Mouse (Mus musculus) intestine, embryonic 15.5 days (tissue): ENCODE measurements around the gene Fbxo34. TPM values are rescaled to one million over a fixed set of nuclear protein-coding genes. Genes with fewer than 3 reads are reported as not detected.
"Not testable (repeated sequence)": the region's sequence is repeated elsewhere in the genome, so short reads cannot be mapped to it uniquely, and the experiment has no call there.

ENCODE experiments used
- ATAC-seq: fragments of 200-750 bp; cut with Nextera tagmentation; 2 replicates; pipeline ENCODE4 v1.8.0; 2017; ENCODE audit warnings: moderate TSS enrichment, moderate library complexity
- H3K27ac ChIP-seq: fragments of 300-500 bp; sonication (generic); 2 replicates; pipeline ENCODE4 v1.5.1; 2015; ENCODE audit warnings: mild to moderate bottlenecking, inconsistent platforms
- H3K27me3 ChIP-seq: fragments of 300-500 bp; sonication (generic); replicated peaks from 2 replicates; pipeline ENCODE4 v1.6.1; 2015; ENCODE audit warnings: inconsistent platforms
- H3K36me3 ChIP-seq: fragments of 300-500 bp; sonication (generic); 2 replicates; pipeline ENCODE4 v1.6.1; 2015; ENCODE audit warnings: inconsistent platforms
- H3K4me1 ChIP-seq: fragments of 300-500 bp; sonication (generic); replicated peaks from 2 replicates; pipeline ENCODE4 v1.6.1; 2015; ENCODE audit warnings: inconsistent platforms
- H3K4me2 ChIP-seq: fragments of 300-500 bp; sonication (generic); replicated peaks from 2 replicates; pipeline ENCODE4 v1.6.1; 2015; ENCODE audit warnings: mild to moderate bottlenecking, inconsistent platforms
- H3K4me3 ChIP-seq: fragments of 300-500 bp; sonication (generic); replicated peaks from 2 replicates; pipeline ENCODE4 v1.5.1; 2015; ENCODE audit warnings: inconsistent platforms
- H3K9ac ChIP-seq: fragments of 300-500 bp; sonication (generic); 2 replicates; pipeline ENCODE4 v1.6.1; 2015; ENCODE audit warnings: inconsistent platforms
- H3K9me3 ChIP-seq: fragments of 300-500 bp; sonication (generic); 2 replicates; pipeline ENCODE4 v1.6.1; 2016; ENCODE audit warnings: inconsistent platforms
- WGBS: fragments of 180-500 bp; shearing (Covaris S2); methylation state at CpG from one replicate; pipeline ENCODE4 v1.1.7; 2015; 5-methylcytosine and 5-hydroxymethylcytosine counted together
- polyA plus RNA-seq: library from polyadenylated mRNA; unstranded; fragments of >200 nt; fragmentation: Nextera tagmentation; extraction: Ambion mirVana; gene quantifications from 2 replicates; pipeline ENCODE4 v1.2.1, GENCODE M21; 2015

Fbxo34 gene
- polyA plus RNA-seq, 1 experiment from 2014 or later: 22.1 TPM

GRCm38 (mm10) chr14:47544286-47544685 is 94.1 kb downstream of the Fbxo34 start:
- H3K4me2 ChIP-seq: no peak overlapping the region
- no peaks in the 10 kb centered on the region for H3K9me3 ChIP-seq
- 84% methylated on average over 5 of the region's 5 CpGs for WGBS

GRCm38 (mm10) chr14:47544877-47545276 is 94.7 kb downstream of the Fbxo34 start:
- Histone ChIP-seq H3K27me3 (no peaks in the 10 kb centered on the region), H3K4me1 (no peaks in the 10 kb centered on the region), H3K4me3 (no peak overlapping the region), H3K27ac (no peak overlapping the region), H3K4me2 (no peak overlapping the region), H3K9me3 (no peaks in the 10 kb centered on the region), H3K9ac (no peak overlapping the region), H3K36me3 (peaks cover 38% of the 10 kb centered on the region)
- whole genome bisulfite sequencing: 89% methylated on average over 4 of the region's 4 CpGs
- ATAC-seq: no peak

More at GRCm38 (mm10) chr14:47544286-47544685, 94.1 kb downstream of the Fbxo34 start:
- Histone ChIP-seq H3K27me3 (no peaks in the 10 kb centered on the region), H3K36me3 (peaks cover 36% of the 10 kb centered on the region), H3K27ac (no peak overlapping the region), H3K9ac (no peak overlapping the region), H3K4me1 (no peaks in the 10 kb centered on the region), H3K4me3 (no peak overlapping the region)
- ATAC-seq: no peak

GRCm38 (mm10) chr14:47551668-47552067 is 101.4 kb downstream of the Fbxo34 start:
- Histone ChIP-seq H3K36me3 (peaks cover 27% of the 10 kb centered on the region), H3K27me3 (no peaks in the 10 kb centered on the region), H3K27ac (no peak overlapping the region), H3K4me3 (no peak overlapping the region), H3K4me1 (no peaks in the 10 kb centered on the region), H3K4me2 (no peak overlapping the region), H3K9me3 (no peaks in the 10 kb centered on the region), H3K9ac (no peak overlapping the region)
- ATAC-seq: no peak
- WGBS: 93% methylated on average over 6 of the region's 6 CpGs

- no peak overlapping the region for H3K4me3 ChIP-seq
- H3K9me3 ChIP-seq: no peaks in the 10 kb centered on the region
- peaks cover 13% of the 10 kb centered on the region for H3K36me3 ChIP-seq
- 86% methylated on average over 2 of the region's 2 CpGs for WGBS
- no peaks in the 10 kb centered on the region for H3K27me3 ChIP-seq
- H3K27ac ChIP-seq: no peak overlapping the region
- ATAC-seq: no peak
- H3K4me2 ChIP-seq: no peak overlapping the region
- no peak overlapping the region for H3K9ac ChIP-seq
- no peaks in the 10 kb centered on the region for H3K4me1 ChIP-seq
Observed at GRCm38 (mm10) chr14:47553380-47553779, 103.2 kb downstream of the Fbxo34 start.

GRCm38 (mm10) chr14:47554236-47554635 is 104.0 kb downstream of the Fbxo34 start:
- Histone ChIP-seq H3K9ac (no peak overlapping the region), H3K4me2 (no peak overlapping the region), H3K4me1 (no peaks in the 10 kb centered on the region), H3K27me3 (no peaks in the 10 kb centered on the region), H3K4me3 (no peak overlapping the region), H3K36me3 (peaks cover 6% of the 10 kb centered on the region; the same call in 1 of the 2 replicates), H3K9me3 (no peaks in the 10 kb centered on the region), H3K27ac (no peak overlapping the region)
- WGBS: 90% methylated on average over 4 of the region's 4 CpGs
- ATAC-seq: no peak

- Histone ChIP-seq H3K9me3 (no peaks in the 10 kb centered on the region), H3K4me3 (no peak overlapping the region), H3K27me3 (no peaks in the 10 kb centered on the region), H3K36me3 (peaks cover 4% of the 10 kb centered on the region; the same call in 1 of the 2 replicates), H3K27ac (no peak overlapping the region), H3K4me2 (no peak overlapping the region), H3K4me1 (no peaks in the 10 kb centered on the region), H3K9ac (no peak overlapping the region)
- WGBS: 95% methylated on average over 5 of the region's 5 CpGs
- ATAC-seq: no peak
Observed at GRCm38 (mm10) chr14:47555225-47555624, 105.0 kb downstream of the Fbxo34 start.

- Histone ChIP-seq H3K4me1 (no peaks in the 10 kb centered on the region), H3K9me3 (no peaks in the 10 kb centered on the region), H3K4me2 (no peak overlapping the region), H3K4me3 (no peak overlapping the region), H3K36me3 (no peaks in the 10 kb centered on the region), H3K9ac (no peak overlapping the region), H3K27ac (no peak overlapping the region), H3K27me3 (no peaks in the 10 kb centered on the region)
- no peak for ATAC-seq
- 69% methylated on average over 2 of the region's 2 CpGs for WGBS
Observed at GRCm38 (mm10) chr14:47560714-47561113, 110.5 kb downstream of the Fbxo34 start.

- no peak overlapping the region for H3K4me3 ChIP-seq
- WGBS: 81% methylated on average over 1 of the region's 1 CpGs
- no peak overlapping the region for H3K9ac ChIP-seq
- H3K27me3 ChIP-seq: no peaks in the 10 kb centered on the region
- H3K4me1 ChIP-seq: no peaks in the 10 kb centered on the region
- H3K9me3 ChIP-seq: no peaks in the 10 kb centered on the region
- H3K36me3 ChIP-seq: no peaks in the 10 kb centered on the region
- no peak for ATAC-seq
- no peak overlapping the region for H3K4me2 ChIP-seq
- no peak overlapping the region for H3K27ac ChIP-seq
Observed at GRCm38 (mm10) chr14:47562530-47562929, 112.3 kb downstream of the Fbxo34 start.

- Histone ChIP-seq H3K4me1 (no peaks in the 10 kb centered on the region), H3K9ac (no peak overlapping the region), H3K36me3 (no peaks in the 10 kb centered on the region), H3K27ac (no peak overlapping the region), H3K4me2 (no peak overlapping the region), H3K27me3 (no peaks in the 10 kb centered on the region), H3K4me3 (no peak overlapping the region), H3K9me3 (no peaks in the 10 kb centered on the region)
- ATAC-seq: no peak
- 83% methylated on average over 4 of the region's 4 CpGs for WGBS
Observed at GRCm38 (mm10) chr14:47563106-47563505, 112.9 kb downstream of the Fbxo34 start.

GRCm38 (mm10) chr14:47567962-47568652 is 117.9 kb downstream of the Fbxo34 start:
- H3K27ac ChIP-seq: no peak overlapping the region
- H3K9ac ChIP-seq: peak overlapping the region; percentile 72
- WGBS: under 1% methylated on average over 46 of the region's 46 CpGs
- peak overlapping the region; percentile 89 for H3K4me2 ChIP-seq
- H3K4me1 ChIP-seq: no peaks in the 10 kb centered on the region
- peak; percentile 100 for ATAC-seq
- H3K27me3 ChIP-seq: no peaks in the 10 kb centered on the region
- H3K4me3 ChIP-seq: peak overlapping the region; percentile 78
- H3K36me3 ChIP-seq: no peaks in the 10 kb centered on the region
- no peaks in the 10 kb centered on the region for H3K9me3 ChIP-seq

- H3K4me2 ChIP-seq, ATAC-seq, H3K36me3 ChIP-seq, H3K9ac ChIP-seq, H3K9me3 ChIP-seq, H3K27ac ChIP-seq, H3K27me3 ChIP-seq, H3K4me1 ChIP-seq, H3K4me3 ChIP-seq: not testable (repeated sequence)
- WGBS: 92% methylated on average over 11 of the region's 11 CpGs
Observed at GRCm38 (mm10) chr14:47570549-47570948, 120.3 kb downstream of the Fbxo34 start, which contains the start of gene Atg14. Gene Atg14, minus strand, starts transcription at chr14:47570649.

- Histone ChIP-seq H3K9me3 (no peaks in the 10 kb centered on the region), H3K4me2 (no peak overlapping the region), H3K4me1 (no peaks in the 10 kb centered on the region), H3K27me3 (no peaks in the 10 kb centered on the region), H3K9ac (no peak overlapping the region), H3K4me3 (no peak overlapping the region), H3K27ac (no peak overlapping the region), H3K36me3 (no peaks in the 10 kb centered on the region)
- no peak for ATAC-seq
- WGBS: 79% methylated on average over 4 of the region's 4 CpGs
Observed at GRCm38 (mm10) chr14:47572707-47573106, 122.5 kb downstream of the Fbxo34 start.

GRCm38 (mm10) chr14:47574721-47575120 is 124.5 kb downstream of the Fbxo34 start:
- Histone ChIP-seq H3K4me2 (no peak overlapping the region), H3K4me1 (no peaks in the 10 kb centered on the region), H3K9ac (no peak overlapping the region), H3K9me3 (no peaks in the 10 kb centered on the region), H3K27me3 (no peaks in the 10 kb centered on the region), H3K4me3 (no peak overlapping the region), H3K36me3 (no peaks in the 10 kb centered on the region), H3K27ac (no peak overlapping the region)
- no peak for ATAC-seq
- whole genome bisulfite sequencing: 70% methylated on average over 11 of the region's 11 CpGs
